Mouse (Mus musculus) kidney, adult 18-20 months (tissue): ENCODE results near the gene Pnkp.
"Not testable (repeated sequence)": the region's sequence is repeated elsewhere in the genome, so short reads cannot be mapped to it uniquely, and the experiment has no call there.

Source experiments
- DNase-seq: peaks from one replicate; pipeline ENCODE4 v3.0.0; 2021

The Pnkp gene

DNA sequence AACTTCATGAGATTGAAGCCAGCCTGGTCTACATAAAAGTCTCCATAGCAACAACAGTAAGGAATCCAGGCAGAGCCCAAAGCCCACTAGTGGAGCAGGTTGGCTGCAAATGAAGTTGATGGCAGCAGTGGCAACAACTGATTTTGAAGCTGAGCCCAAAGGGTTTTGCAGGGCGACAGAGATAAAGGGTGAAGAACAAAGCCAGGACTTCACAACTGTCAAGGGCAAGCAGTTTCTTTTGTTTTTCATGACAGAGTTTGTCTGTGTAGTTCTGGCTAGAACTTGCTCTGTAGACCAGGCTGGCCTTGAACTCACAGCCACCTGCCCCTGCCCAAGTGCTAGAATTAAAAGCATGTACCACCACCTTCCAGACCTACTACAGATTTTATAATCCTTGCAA lies 14.2 kb downstream of the Pnkp start:
- no peak for DNase-seq

DNA sequence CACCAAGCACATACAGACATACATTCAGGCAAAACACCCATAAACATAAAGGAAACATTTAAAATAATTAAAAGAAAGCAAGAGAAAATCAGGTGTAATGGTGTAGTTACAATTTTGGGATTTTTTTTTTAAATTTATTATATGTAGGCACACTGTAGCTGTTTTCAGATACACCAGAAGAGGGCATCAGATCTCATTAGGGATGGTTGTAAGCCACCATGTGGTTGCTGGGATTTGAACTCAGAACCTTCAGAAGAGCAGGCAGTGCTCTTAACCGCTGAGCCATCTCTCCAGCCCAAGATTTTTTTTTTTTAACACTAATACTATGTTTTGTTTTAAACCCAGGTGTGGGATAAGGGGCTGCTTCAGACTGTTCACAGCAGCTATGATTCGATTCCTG lies 14.8 kb downstream of the Pnkp start:
- not testable (repeated sequence) for DNase-seq

DNA sequence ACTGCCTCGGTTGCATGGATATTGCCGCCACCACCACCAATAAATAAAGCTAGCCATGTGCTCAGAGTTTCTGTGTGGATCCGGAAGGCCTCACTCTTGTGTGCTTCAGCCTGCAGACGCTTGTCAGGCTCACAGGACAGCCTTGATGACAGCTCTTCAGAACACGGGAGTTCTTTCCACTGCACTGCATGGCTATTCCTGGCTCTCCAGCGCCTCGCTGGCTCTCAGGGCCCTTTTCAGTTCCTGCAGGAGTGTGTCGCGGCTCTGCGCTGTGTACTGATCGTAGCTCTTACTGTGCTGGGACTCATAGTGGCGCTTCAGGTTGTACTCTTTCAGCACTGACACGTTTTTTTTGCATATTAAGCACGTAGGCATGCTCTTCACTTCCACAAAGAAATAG lies 20.9 kb downstream of the Pnkp start:
- DNase-seq: no peak

DNA sequence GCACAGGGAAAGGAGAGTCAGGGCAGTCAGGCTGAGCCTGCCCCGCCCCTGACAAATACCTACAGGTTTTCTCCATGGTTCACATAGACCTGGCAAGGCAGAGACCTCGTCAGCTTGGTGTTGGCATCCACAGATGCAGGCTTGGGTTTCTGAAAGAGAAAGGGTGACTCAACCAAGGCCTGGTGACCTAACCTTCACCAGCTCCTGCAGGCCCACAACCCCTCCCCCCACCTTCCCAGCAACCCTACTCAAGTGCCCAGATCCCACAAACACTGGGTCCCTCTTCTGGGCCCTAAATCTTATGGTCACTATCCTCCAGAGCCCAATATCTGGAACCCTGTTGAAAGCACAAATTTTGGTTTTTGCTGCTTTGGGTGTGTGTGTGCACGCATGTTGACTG lies 26.1 kb downstream of the Pnkp start:
- DNase-seq: no peak

DNA sequence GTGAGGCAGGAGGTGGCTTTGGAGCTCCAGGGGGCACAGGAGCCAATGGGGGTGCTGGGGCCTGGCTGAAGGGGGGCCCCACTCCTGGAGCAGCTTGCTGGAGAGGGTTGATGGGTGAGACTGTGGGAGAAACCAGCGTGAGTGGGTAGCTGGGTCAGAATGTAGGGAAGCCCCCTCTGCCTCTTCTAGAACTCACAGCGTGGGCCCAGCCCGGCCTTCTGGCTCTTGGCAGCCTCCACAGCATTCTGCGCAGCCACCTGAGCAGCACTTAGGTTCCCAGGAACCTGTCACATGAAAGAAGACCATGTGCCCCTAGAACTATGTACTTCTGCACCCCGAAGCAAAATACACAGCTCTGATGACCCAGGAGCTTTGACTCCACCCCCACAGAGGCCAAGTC lies 27.7 kb downstream of the Pnkp start:
- no peak for DNase-seq

DNA sequence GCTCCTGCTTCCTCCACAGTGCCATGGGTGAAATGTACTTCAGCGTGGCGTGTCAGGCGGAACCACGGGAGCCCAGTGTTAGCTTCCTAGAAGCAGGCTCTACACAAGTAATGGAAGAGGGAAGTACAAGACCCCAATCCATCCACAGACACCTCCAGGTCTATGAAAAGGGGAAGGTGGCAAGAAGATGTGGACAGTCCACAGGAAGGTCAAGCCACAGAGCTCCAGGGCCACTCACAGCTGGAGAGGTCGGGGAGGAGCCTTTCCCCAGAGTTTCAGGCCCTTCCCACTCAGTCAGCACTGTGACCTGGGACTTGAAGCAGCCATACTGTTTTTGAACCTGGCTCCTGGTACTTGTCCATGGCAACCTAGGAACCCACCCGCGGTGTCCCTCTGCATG lies 30.0 kb downstream of the Pnkp start:
- no peak for DNase-seq

DNA sequence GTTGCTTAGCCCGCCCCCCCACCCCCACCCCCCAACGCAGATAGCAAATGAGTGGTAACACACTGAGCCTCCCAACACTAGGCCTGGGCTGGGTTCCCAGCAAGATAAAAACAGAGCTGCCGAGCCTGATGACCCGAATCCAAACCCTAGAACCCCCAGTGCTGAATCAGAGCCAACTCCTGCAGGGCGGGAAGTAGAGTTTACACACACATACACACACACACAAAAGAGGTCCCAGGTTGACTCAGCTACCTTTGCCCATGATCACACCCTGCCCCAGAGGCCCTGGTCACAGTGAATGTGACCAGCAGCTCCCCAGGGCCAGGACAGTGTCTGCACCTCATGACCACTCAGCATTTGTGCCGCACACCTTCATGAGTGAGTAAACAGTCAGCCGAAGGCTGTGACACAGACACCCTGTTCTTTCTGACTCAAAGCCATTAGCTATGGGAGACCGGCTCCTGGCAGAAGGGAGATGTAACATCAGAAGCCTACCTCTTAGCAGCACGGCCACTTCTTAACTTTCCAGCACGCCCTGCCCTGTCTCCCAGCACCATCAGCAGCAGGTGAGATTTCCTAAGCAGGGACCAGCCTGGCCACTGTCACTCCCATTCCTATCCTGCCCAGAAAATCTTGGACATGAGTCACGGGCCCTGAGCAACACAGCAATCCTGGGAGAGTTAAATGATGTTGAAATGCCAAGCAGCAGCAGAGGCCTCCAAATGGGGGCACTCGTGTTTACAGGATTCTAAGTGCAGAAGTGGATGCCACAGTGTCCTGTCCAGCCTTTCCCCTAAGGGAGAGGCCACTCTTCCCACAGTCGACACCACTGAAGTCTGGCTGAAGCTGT lies 31.5 kb downstream of the Pnkp start:
- no peak for DNase-seq

DNA sequence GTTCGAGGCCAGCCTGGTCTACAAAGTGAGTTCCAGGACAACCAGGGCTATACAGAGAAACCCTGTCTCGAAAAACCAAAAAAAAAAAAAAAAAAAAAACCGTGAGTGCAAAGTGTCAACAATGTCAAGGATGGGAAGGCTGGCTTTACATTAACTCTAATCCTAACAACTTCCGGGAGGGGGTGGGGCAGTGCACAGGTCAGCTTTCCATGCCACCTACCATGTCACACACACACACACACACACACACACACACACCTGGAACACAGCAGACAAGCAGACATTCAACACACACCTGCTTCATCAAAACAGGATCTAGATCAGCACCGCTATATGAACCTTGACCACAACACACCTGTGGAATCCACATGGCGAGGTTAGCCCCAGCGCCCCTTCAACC lies 33.2 kb downstream of the Pnkp start:
- DNase-seq: no peak

DNA sequence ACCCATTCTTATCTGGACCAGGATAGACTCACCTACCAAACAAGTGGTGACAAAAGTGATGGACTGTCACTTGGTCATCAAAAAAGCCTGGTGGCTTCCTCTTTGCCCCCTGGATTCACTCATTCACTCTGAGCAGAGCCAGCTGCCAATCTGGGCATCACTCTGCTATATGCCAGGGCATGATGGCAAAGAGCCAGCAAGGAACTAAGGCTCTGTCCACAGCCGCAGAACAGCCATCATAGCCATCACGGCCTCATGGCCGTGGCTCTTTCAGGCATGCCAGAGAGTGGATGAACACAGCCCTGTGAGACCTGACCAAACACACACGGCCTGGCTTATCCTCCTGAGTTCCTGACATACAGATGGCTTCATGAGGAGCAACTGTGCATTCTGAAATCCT lies 33.8 kb downstream of the Pnkp start:
- DNase-seq: no peak

DNA sequence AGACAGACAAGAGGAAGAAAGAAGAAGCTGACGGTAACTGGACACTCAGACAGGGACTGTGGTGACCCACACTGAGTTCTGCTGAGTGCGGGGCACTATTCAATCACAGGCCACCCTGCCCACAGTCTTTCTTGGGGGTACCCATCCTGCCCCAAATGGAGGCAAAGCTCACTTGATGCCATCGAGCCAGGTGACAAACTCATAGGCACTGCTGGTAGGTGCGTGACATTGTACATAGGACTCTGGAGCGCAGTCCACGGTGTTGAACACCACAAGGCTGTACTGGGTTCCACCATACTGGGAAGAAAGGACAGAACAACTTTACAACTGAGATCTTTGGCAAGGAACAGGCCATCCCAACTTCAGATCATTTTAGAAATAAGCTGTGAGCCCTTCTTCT lies 34.7 kb downstream of the Pnkp start:
- peak; percentile 21 for DNase-seq

DNA sequence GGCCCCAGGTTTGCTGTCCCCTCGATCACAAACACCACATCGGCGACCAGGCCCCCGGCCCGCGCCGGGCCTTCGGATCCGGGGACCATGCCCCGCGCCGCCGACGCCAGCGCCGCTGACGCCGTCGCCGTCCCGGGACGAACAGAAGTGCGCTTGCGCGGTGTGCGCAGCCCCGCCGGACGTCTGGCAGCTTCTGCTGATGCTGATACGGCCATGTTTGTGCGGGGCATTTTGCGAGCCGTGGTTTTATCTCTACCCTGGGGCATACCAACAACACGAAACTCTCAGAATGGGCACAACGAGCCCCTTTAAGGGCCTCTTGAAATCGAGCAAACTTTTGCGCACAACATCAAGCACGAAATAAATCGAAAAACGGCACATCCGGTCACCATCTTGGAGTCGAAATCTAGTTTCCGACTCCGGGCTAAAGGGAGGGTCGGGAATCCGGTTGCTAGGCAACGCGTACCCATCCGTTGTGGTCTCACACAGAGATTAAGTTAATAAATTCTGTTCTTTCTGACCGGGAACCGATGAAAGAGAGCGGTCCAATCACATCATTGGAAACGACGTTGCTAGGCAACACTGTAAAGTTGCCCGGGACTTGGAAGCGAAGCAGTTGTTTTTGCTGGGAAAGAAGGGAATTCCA lies 35.5 kb downstream of the Pnkp start, which contains the start of gene Med25:
Gene Med25 (minus strand): TSS at position 437 of the 646 bp plus-strand sequence.
- peak; percentile 95 for DNase-seq

DNA sequence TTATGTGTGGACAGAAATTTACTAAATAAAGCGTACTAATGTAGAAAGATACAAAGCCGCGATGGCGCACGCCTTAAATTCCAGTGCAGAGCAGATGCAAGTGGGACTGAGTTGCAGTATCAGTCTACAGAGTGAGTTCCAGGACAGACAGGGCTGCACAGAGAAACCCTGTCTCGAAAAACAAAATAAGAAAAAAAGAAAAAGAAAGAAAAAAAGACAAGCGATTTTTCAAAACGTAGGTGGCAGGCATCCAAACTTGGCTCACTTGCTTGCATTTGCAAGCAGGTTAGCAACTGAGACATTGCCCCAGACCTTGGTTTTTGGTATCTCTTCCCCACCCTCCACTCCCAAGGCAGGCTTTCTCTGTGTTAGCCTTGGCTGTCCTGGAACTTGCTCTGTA lies 36.3 kb downstream of the Pnkp start:
- DNase-seq: no peak

DNA sequence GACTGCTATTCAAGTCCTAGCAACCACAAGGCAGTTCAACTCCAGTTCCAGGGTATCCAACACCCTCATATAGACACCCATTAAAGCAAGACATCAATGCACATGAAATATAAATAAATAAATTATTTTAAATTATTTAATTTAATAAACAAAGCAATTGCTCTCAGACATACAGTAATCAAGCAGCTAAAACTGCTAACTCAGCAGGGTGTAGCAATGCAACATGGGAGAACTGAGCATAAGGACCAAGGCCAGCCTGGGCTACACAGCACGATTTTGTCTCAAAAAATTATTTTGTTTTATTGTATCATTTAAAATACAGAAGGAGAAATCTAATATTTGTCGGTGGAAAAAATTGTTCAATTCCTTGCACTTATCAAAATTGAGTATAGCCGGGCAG lies 37.2 kb downstream of the Pnkp start:
- DNase-seq: no peak

DNA sequence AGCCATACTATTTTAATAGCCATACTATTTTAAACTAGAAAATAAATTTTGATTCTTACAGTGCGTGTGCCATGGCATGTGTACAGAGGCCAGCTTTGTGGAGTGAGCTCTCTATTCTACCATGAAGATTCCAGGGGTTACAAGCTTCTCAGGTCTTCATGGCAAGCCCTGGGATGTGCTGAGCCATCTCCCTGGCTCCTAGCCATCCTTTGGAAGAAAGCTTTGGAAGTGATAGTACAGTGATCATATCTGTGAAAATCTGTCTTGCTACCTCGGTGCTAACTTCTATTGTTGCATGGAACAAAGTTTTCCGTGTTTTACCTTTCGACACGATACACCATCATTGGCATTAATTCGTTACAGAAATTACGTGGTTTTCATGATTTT lies 38.3 kb downstream of the Pnkp start:
- no peak for DNase-seq

DNA sequence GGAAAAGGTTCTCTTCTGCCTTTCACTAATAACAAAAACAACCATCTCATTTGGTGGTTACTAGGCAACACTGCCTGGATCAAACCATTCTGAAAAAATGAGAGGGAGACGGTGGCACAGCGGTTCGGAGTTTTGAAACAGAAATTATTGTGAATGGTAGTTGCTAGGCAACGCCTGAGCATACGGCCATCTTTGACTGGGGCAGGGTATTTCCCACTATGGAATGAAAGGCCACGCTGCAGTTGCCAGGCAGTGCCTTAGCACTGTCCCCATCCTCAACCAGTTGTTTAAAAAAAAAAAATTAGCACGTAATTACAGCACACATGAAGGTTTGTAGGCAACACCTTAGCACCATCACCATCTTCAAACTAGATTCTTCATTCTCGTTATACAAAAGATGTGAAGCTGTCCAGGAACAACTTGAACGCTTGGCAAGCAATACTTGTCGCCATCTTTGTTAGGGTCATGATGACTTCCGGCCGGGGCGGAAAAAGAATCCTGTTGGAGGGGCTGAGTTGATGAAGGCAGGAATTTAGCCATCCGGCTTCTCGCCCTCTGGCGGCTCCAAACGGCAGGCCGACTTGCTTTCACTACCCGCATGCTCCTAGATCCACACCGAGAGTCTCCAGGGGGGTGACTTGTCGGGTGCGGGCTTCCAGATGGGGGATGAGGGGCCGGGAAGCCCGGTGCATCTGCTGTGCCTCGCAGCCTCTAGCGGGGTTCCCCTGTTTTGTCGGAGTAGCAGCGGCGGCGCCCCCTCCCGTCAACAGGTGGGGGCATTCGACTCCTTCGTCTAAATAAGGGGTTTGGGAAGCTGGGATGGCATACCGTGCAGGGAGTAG lies 38.9 kb downstream of the Pnkp start, which contains the start of gene Fuz:
Gene Fuz (plus strand): TSS at position 487 of the 842 bp plus-strand sequence.
- DNase-seq: peak; percentile 92

DNA sequence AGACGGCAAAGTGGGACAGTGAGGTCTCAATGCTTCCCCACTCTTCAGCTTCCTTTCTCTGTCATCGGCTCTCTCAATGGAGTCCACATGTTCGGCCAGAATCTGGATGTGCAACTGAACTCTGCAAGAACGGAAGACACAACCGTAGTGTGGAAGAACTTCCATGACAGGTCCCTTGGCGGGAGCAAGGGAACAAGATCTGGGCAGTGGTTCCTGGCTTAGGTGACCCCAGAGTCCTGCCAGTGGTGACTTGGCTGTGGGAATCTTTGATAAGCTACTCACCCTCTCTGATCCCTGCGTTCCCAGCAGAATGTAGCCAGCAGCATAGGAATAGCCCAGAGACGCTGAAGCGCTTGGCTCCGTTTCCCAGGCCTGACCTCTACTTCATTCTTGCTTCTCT lies 39.6 kb downstream of the Pnkp start:
- DNase-seq: no peak

DNA sequence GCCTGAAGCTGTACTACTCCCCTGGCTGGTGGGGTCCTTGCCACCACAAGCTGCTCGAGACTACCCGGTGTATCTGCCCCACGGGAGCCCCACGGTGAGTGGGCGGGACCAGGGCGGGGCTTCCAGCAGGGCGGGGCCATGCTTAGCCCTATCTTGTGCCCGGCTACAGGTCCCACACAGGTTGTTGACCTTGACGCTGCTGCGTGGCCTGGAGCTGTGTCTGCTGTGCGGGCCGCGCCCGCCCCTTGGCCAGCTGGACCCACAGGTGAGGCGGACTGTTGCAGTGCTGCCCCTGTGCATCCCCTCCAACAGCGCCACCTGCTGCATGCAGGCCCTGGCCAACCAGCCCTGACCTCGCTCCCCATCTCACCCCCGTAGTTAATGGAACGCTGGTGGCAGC lies 41.7 kb downstream of the Pnkp start:
- DNase-seq: peak; percentile 58

DNA sequence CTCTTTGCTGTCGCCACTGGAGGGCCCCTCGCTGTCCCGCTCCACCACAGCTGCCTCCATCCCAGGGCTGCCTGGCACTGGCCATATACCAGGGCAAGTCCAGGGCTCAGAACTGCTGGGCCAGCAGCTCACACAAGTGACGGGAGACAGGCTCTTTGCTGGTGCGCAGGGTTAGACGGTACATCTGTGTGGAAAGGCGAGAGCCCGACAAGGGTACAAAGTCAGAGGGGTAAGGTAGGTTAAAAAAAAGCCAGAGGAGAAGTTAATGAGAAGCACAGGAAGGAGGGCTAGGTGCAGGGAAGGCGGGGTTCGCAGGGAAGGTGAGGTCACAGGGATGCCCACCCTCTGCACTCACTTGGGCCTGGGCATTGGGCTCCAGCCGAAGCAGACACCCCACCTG lies 43.7 kb downstream of the Pnkp start:
- no peak for DNase-seq

DNA sequence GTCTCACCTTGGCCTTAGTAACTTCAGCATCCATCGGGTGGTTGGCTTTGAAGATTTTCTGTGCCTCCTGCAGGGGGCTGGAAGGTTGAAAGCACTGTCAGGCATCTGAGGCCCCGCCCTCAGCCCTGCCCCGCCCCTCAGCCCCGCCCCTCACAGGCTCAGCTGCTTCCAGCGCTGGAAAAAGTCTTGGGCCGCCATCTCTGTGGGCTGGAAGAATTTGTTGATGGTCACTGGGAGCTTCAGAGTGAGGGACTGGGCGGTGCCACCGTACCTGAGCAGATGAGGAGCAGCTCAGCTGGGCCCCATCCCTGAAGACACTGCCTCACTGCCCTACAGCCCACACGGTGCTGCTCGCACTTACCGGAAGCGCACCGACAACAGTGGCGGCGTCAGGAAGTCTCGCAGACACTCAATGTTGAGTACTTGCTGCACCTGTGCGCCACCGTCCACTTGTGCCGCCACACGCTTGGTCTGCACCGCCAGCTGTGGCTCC lies 44.3 kb downstream of the Pnkp start:
- peak; percentile 48 for DNase-seq

DNA sequence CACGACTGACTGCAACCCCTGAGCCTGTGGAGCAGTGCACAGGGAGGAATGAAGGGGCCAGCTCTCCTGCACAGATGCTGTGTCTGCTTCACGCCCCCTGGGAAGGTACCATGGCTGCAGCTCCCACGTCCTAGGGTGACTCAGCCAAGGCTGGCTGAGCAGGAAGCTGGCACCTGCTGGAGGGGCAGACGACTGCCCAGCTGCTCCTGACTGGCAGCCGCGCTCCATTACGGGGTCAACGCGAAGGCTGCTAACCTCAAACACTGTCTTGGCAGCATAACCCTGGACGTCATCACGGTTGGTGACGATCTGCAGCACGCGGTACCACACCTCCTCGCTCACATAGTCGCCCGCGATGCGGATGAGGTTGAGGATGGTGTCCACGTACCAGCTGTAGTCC lies 48.5 kb downstream of the Pnkp start:
- no peak for DNase-seq

DNA sequence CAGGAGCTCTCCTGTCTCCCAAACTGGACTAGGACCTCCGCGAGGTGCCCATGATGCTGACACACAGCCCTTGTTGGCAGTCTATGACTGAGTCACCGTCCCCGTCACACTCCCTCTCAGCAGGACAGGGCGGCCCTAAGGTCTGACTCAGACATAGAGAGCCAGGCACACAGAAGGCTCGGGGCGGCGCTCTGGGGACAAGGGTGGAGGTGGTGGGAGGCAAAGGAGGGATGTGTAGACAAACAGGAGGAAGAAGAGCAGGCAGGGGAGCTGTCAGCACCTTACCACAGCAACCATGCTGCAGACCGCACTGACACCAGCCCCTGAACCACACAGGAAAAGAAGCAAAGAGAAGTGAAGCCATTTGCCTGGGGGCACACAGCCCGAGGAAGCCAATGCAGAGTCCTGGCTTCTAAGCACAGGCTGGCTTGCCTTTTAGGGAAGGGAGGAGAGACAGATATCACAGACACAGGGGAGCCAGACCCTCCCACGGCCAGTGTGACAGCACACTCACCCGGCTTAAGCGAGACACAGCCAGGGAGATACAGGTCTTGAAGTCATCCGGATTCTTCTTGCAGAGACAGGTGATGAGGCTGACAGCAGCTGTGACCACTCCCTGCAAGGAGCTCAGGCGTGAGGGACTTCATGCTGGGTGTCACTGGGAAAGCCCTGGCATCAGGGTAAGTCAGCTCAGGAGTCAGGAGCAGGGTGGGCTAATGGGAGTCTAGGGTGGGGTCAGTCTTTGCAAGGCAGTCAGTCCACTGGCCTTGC lies 52.0 kb downstream of the Pnkp start:
- DNase-seq: no peak
